Mouse (Mus musculus) liver, embryonic 15.5 days (tissue): ENCODE measurements around the gene Ripor1. TPM values are rescaled to one million over a fixed set of nuclear protein-coding genes. Genes with fewer than 3 reads are reported as not detected.

Experiments
- ATAC-seq: fragments of 200-750 bp; cut with Nextera tagmentation; 2 replicates; pipeline ENCODE4 v1.8.0; 2017; ENCODE audit warnings: moderate number of reproducible peaks, mild to moderate bottlenecking, moderate library complexity; ENCODE audit not compliant: insufficient read depth
- H3K27ac ChIP-seq: fragments of 300-500 bp; sonication (generic); replicated peaks from 2 replicates; pipeline ENCODE4 v1.5.1; 2015; ENCODE audit warnings: mild to moderate bottlenecking, inconsistent platforms
- H3K27me3 ChIP-seq: fragments of 300-500 bp; sonication (generic); 2 replicates; pipeline ENCODE4 v1.6.1; 2015; ENCODE audit warnings: mild to moderate bottlenecking, inconsistent platforms
- H3K36me3 ChIP-seq: fragments of 300-500 bp; sonication (generic); replicated peaks from 2 replicates; pipeline ENCODE4 v1.6.1; 2015; ENCODE audit warnings: moderate library complexity, mild to moderate bottlenecking, inconsistent platforms
- H3K4me1 ChIP-seq: fragments of 300-500 bp; sonication (generic); replicated peaks from 2 replicates; pipeline ENCODE4 v1.6.1; 2015; ENCODE audit warnings: inconsistent platforms
- H3K4me2 ChIP-seq: fragments of 300-500 bp; sonication (generic); 2 replicates; pipeline ENCODE4 v1.6.1; 2015; ENCODE audit warnings: moderate library complexity, mild to moderate bottlenecking, inconsistent platforms
- H3K4me3 ChIP-seq: fragments of 300-500 bp; sonication (generic); replicated peaks from 2 replicates; pipeline ENCODE4 v1.5.1; 2015; ENCODE audit warnings: mild to moderate bottlenecking, inconsistent platforms
- H3K9ac ChIP-seq: fragments of 300-500 bp; sonication (generic); 2 replicates; pipeline ENCODE4 v1.6.1; 2015; ENCODE audit warnings: moderate library complexity, mild to moderate bottlenecking, inconsistent platforms
- H3K9me3 ChIP-seq: fragments of 300-500 bp; sonication (generic); replicated peaks from 2 replicates; pipeline ENCODE4 v1.6.1; 2016; ENCODE audit warnings: inconsistent platforms
- WGBS: fragments of 180-500 bp; shearing (Covaris S2); methylation state at CpG from one replicate; pipeline ENCODE4 v1.1.7; 2015; ENCODE audit warnings: mixed read lengths; ENCODE audit not compliant: insufficient replicate concordance; 5-methylcytosine and 5-hydroxymethylcytosine counted together
- polyA plus RNA-seq: library from polyadenylated mRNA; unstranded; fragments of >200 nt; fragmentation: Nextera tagmentation; extraction: Ambion mirVana; gene quantifications from 2 replicates; pipeline ENCODE4 v1.2.1, GENCODE M21; 2015

The Ripor1 gene
- polyA plus RNA-seq, 1 experiment from 2014 or later = 7.2 TPM

- no peak overlapping the region for H3K9ac ChIP-seq
- no peaks in the 10 kb centered on the region for H3K27me3 ChIP-seq
- H3K4me3 ChIP-seq = no peak overlapping the region
- H3K36me3 ChIP-seq = no peaks in the 10 kb centered on the region
- no peak for ATAC-seq
- H3K4me2 ChIP-seq = no peak overlapping the region
- H3K4me1 ChIP-seq = peaks cover 3% of the 10 kb centered on the region; the same call in 1 of the 2 replicates
- WGBS = 78% methylated on average over 4 of the region's 4 CpGs
- H3K27ac ChIP-seq = no peak overlapping the region
- no peaks in the 10 kb centered on the region for H3K9me3 ChIP-seq
Measured at GRCm38 (mm10) chr8:105629337-105629736, 24.3 kb downstream of the Ripor1 start.

- Histone ChIP-seq H3K27me3 (no peaks in the 10 kb centered on the region), H3K27ac (no peak overlapping the region), H3K4me3 (peak overlapping the region; percentile 97), H3K4me2 (peak overlapping the region; percentile 99), H3K9ac (no peak overlapping the region), H3K9me3 (no peaks in the 10 kb centered on the region), H3K36me3 (peaks cover 9% of the 10 kb centered on the region; the same call in 1 of the 2 replicates), H3K4me1 (peaks cover 33% of the 10 kb centered on the region)
- ATAC-seq = no peak
- WGBS = 74% methylated on average over 2 of the region's 2 CpGs
Measured at GRCm38 (mm10) chr8:105634771-105635458, 29.9 kb downstream of the Ripor1 start.

- Histone ChIP-seq H3K36me3 (peaks cover 9% of the 10 kb centered on the region; the same call in 1 of the 2 replicates), H3K27ac (peak overlapping the region; percentile 100), H3K9ac (peak overlapping the region; percentile 70), H3K27me3 (no peaks in the 10 kb centered on the region), H3K4me3 (peak overlapping the region; percentile 97), H3K9me3 (no peaks in the 10 kb centered on the region), H3K4me1 (peaks cover 37% of the 10 kb centered on the region), H3K4me2 (peak overlapping the region; percentile 99)
- no peak for ATAC-seq
- 5% methylated on average over 11 of the region's 11 CpGs for WGBS
Measured at GRCm38 (mm10) chr8:105635481-105635880, 30.4 kb downstream of the Ripor1 start.

- H3K9ac ChIP-seq = peak within 1 kb of the TSS; percentile 99
- no peaks in the 10 kb centered on the region for H3K27me3 ChIP-seq
- peak; percentile 92 for ATAC-seq
- H3K4me3 ChIP-seq = peak within 1 kb of the TSS; percentile 97
- peaks cover 42% of the 10 kb centered on the region for H3K4me1 ChIP-seq
- no peaks in the 10 kb centered on the region for H3K9me3 ChIP-seq
- WGBS = under 1% methylated on average over 118 of the region's 126 CpGs
- H3K4me2 ChIP-seq = peak within 1 kb of the TSS; percentile 99
- H3K36me3 ChIP-seq = peaks cover 9% of the 10 kb centered on the region; the same call in 1 of the 2 replicates
- H3K27ac ChIP-seq = peak within 1 kb of the TSS; percentile 100
Measured at GRCm38 (mm10) chr8:105636018-105636962, 31.2 kb downstream of the Ripor1 start, which contains the start of gene Ctcf. TSS of gene Ctcf (plus strand) at chr8:105636568.

GRCm38 (mm10) chr8:105636963-105637510 lies 32.0 kb downstream of the Ripor1 start, which contains the start of gene Agrp:
TSS of gene Agrp (minus strand) at chr8:105637393.
- WGBS = 1% methylated on average over 63 of the region's 63 CpGs

GRCm38 (mm10) chr8:105637601-105638041 lies 32.6 kb downstream of the Ripor1 start:
- Histone ChIP-seq H3K4me1 (peaks cover 45% of the 10 kb centered on the region), H3K4me3 (peak overlapping the region; percentile 97), H3K27me3 (no peaks in the 10 kb centered on the region), H3K9ac (peak overlapping the region; percentile 99), H3K27ac (peak overlapping the region; percentile 100), H3K36me3 (peaks cover 9% of the 10 kb centered on the region; the same call in 1 of the 2 replicates), H3K9me3 (no peaks in the 10 kb centered on the region), H3K4me2 (peak overlapping the region; percentile 99)
- no peak for ATAC-seq
- under 1% methylated on average over 11 of the region's 11 CpGs for WGBS

More at GRCm38 (mm10) chr8:105636963-105637510, 32.0 kb downstream of the Ripor1 start, which contains the start of gene Agrp:
- peak; percentile 30 for ATAC-seq
- Histone ChIP-seq H3K36me3 (peaks cover 9% of the 10 kb centered on the region; the same call in 1 of the 2 replicates), H3K4me1 (peaks cover 39% of the 10 kb centered on the region), H3K9me3 (no peaks in the 10 kb centered on the region), H3K4me2 (peak within 1 kb of the TSS; percentile 99), H3K27ac (peak within 1 kb of the TSS; percentile 100), H3K9ac (peak within 1 kb of the TSS; percentile 99), H3K27me3 (no peaks in the 10 kb centered on the region), H3K4me3 (peak within 1 kb of the TSS; percentile 97)

- Histone ChIP-seq H3K36me3 (peaks cover 14% of the 10 kb centered on the region), H3K27ac (no peak overlapping the region), H3K9me3 (no peaks in the 10 kb centered on the region), H3K4me3 (peak overlapping the region; percentile 97), H3K4me2 (peak overlapping the region; percentile 99), H3K4me1 (peaks cover 46% of the 10 kb centered on the region), H3K27me3 (no peaks in the 10 kb centered on the region), H3K9ac (peak overlapping the region; percentile 99)
- no peak for ATAC-seq
- 63% methylated on average over 4 of the region's 4 CpGs for WGBS
Measured at GRCm38 (mm10) chr8:105638510-105638909, 33.5 kb downstream of the Ripor1 start.

GRCm38 (mm10) chr8:105639835-105640234 lies 34.8 kb downstream of the Ripor1 start:
- H3K27ac ChIP-seq = peak overlapping the region; percentile 14; the same call in 1 of the 2 replicates

GRCm38 (mm10) chr8:105640511-105640910 lies 35.5 kb downstream of the Ripor1 start:
- no peaks in the 10 kb centered on the region for H3K9me3 ChIP-seq
- no peak overlapping the region for H3K4me2 ChIP-seq
- H3K4me1 ChIP-seq = peaks cover 37% of the 10 kb centered on the region
- H3K4me3 ChIP-seq = no peak overlapping the region
- H3K27ac ChIP-seq = no peak overlapping the region
- no peak for ATAC-seq
- H3K9ac ChIP-seq = no peak overlapping the region
- peaks cover 31% of the 10 kb centered on the region for H3K36me3 ChIP-seq
- 91% methylated on average over 2 of the region's 2 CpGs for WGBS
- H3K27me3 ChIP-seq = no peaks in the 10 kb centered on the region

More at GRCm38 (mm10) chr8:105639835-105640234, 34.8 kb downstream of the Ripor1 start:
- no peak for ATAC-seq
- Histone ChIP-seq H3K4me1 (peaks cover 43% of the 10 kb centered on the region), H3K4me3 (no peak overlapping the region), H3K9ac (0 out of 2 replicates have a peak overlapping the region, but pooled peaks have one; percentile 25), H3K9me3 (no peaks in the 10 kb centered on the region), H3K27me3 (no peaks in the 10 kb centered on the region), H3K4me2 (0 out of 2 replicates have a peak overlapping the region, but pooled peaks have one; percentile 2), H3K36me3 (peaks cover 25% of the 10 kb centered on the region)
- WGBS = 63% methylated on average over 1 of the region's 1 CpGs

- WGBS = 95% methylated on average over 1 of the region's 1 CpGs
- ATAC-seq = no peak
Measured at GRCm38 (mm10) chr8:105645205-105645604, 40.1 kb downstream of the Ripor1 start.

More at GRCm38 (mm10) chr8:105645205-105645604, 40.1 kb downstream of the Ripor1 start:
- no peaks in the 10 kb centered on the region for H3K9me3 ChIP-seq
- peaks cover 13% of the 10 kb centered on the region for H3K4me1 ChIP-seq
- H3K9ac ChIP-seq = no peak overlapping the region
- no peaks in the 10 kb centered on the region for H3K27me3 ChIP-seq
- no peak overlapping the region for H3K27ac ChIP-seq
- no peak overlapping the region for H3K4me3 ChIP-seq
- peaks cover 59% of the 10 kb centered on the region for H3K36me3 ChIP-seq
- H3K4me2 ChIP-seq = no peak overlapping the region
